Mouse (Mus musculus): Measurements from ENCODE around the gene Nipbl. TPM values are rescaled to one million over a fixed set of nuclear protein-coding genes. Genes with fewer than 3 reads are reported as not detected.

Gene Nipbl
- polyA plus RNA-seq, 1 experiment from 2014 or later = 5.7 TPM

GRCm38 (mm10) chr15:8411873-8412272 lies 32.4 kb downstream of the Nipbl start:
- no peaks in the 10 kb centered on the region for H3K36me3 ChIP-seq (replicated peaks; ENCODE audit: insufficient read depth, low read length)
- H3K4me2 ChIP-seq (ENCODE audit: low read depth, low read length) = no peak overlapping the region
- ATAC-seq (no peak), DNase-seq (no peak)
- H3K9me3 ChIP-seq (ENCODE audit: low read length) = no peaks in the 10 kb centered on the region
- WGBS (ENCODE audit: insufficient replicate concordance) = 46% methylated on average over 1 of the region's 1 CpGs
- H3K27me3 ChIP-seq (ENCODE audit: insufficient read depth, low read length) = no peaks in the 10 kb centered on the region
- H3K4me1 ChIP-seq (ENCODE audit: insufficient read depth) = peaks cover 17% of the 10 kb centered on the region
- H3K27ac ChIP-seq (ENCODE audit: low read depth) = no peak overlapping the region
- H3K4me3 ChIP-seq (ENCODE audit: low read depth, low read length) = no peak overlapping the region
- H3K9ac ChIP-seq (replicated peaks) = no peak overlapping the region
- TF ChIP-seq CTCF (IDR thresholded peaks at IDR 0.05; ENCODE audit: low read depth) (no peak), EP300 (IDR thresholded peaks at IDR 0.05; ENCODE audit: low read depth) (no peak)

DNA sequence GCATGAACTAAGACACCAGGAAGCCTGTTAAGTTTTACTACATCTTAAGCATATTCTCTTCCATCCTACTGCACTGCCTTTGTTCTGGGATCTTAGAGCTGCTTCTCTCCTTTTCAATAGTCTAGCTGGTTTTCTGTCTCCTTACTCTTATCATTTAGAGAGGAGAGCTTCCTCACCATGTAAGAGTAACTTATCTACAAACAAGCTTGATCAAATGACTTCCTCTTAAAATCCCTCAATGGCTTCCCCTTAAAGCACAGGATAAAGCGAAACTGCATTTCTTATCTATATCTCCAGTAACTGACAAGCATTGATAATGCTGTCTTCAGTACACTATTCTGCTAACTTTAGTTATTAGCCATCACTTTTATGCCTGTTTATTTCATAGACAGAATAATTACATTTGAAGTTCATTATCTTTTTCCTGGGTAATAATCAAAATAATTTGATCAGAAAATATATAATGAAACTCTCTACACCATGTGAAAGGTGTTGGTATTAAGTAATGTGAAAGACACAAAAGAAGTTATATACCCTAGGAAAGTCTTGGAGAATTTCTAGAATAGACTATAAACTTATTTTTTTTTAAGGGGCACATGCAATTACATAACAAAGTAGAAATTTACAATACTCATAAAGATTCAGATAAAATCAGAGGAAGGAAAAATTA lies 33.0 kb downstream of the Nipbl start:
- no peak for TF ChIP-seq EP300 (IDR thresholded peaks at IDR 0.05; ENCODE audit: low read depth)
- no peak for TF ChIP-seq CTCF (IDR thresholded peaks at IDR 0.05; ENCODE audit: low read depth)
- Histone ChIP-seq H3K4me2 (ENCODE audit: low read depth, low read length) (0 out of 2 replicates have a peak overlapping the region, but pooled peaks have one; percentile 22), H3K27ac (ENCODE audit: low read depth) (no peak overlapping the region), H3K27me3 (ENCODE audit: insufficient read depth, low read length) (no peaks in the 10 kb centered on the region), H3K9ac (replicated peaks) (no peak overlapping the region), H3K36me3 (replicated peaks; ENCODE audit: insufficient read depth, low read length) (no peaks in the 10 kb centered on the region), H3K4me3 (ENCODE audit: low read depth, low read length) (no peak overlapping the region), H3K9me3 (ENCODE audit: low read length) (no peaks in the 10 kb centered on the region), H3K4me1 (ENCODE audit: insufficient read depth) (peaks cover 17% of the 10 kb centered on the region)
- DNase-seq = no peak
- no peak for ATAC-seq
- 27% methylated on average over 1 of the region's 1 CpGs for WGBS (ENCODE audit: insufficient replicate concordance)

- no peak for DNase-seq
- no peak for ATAC-seq
- Histone ChIP-seq H3K27me3 (ENCODE audit: insufficient read depth, low read length) (no peaks in the 10 kb centered on the region), H3K27ac (ENCODE audit: low read depth) (no peak overlapping the region), H3K4me1 (ENCODE audit: insufficient read depth) (peaks cover 12% of the 10 kb centered on the region), H3K4me2 (ENCODE audit: low read depth, low read length) (no peak overlapping the region), H3K9ac (replicated peaks) (no peak overlapping the region), H3K36me3 (replicated peaks; ENCODE audit: insufficient read depth, low read length) (no peaks in the 10 kb centered on the region), H3K4me3 (ENCODE audit: low read depth, low read length) (no peak overlapping the region), H3K9me3 (ENCODE audit: low read length) (no peaks in the 10 kb centered on the region)
- WGBS (ENCODE audit: insufficient replicate concordance) = 60% methylated on average over 2 of the region's 2 CpGs
- TF ChIP-seq CTCF (IDR thresholded peaks at IDR 0.05; ENCODE audit: low read depth) = no peak
- no peak for TF ChIP-seq EP300 (IDR thresholded peaks at IDR 0.05; ENCODE audit: low read depth)
Measured at GRCm38 (mm10) chr15:8407082-8407481, 37.2 kb downstream of the Nipbl start.

DNA sequence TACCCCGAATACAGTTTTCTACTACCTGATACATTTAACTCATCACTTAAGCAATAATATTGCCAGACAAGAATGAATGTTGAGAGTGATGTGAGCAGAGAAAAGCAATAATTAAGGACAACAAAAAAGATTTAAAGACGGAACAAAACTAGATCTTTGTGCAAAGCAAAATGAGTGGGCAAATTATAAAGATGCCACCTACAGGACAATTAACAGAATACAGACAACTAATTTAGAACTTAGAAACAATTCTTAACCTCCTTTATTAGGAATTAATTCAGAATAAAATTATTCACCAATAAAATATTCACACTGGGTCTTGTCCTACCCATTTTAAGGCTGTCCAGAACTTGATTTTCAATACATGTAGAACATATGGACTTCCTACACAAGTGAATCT lies 38.0 kb downstream of the Nipbl start:
- no peak overlapping the region for H3K4me2 ChIP-seq (ENCODE audit: low read depth, low read length)
- no peaks in the 10 kb centered on the region for H3K9me3 ChIP-seq (ENCODE audit: low read length)
- no peak for DNase-seq
- H3K9ac ChIP-seq (replicated peaks) = no peak overlapping the region
- WGBS (ENCODE audit: insufficient replicate concordance) = 93% methylated on average over 2 of the region's 2 CpGs
- H3K36me3 ChIP-seq (replicated peaks; ENCODE audit: insufficient read depth, low read length) = no peaks in the 10 kb centered on the region
- no peak overlapping the region for H3K27ac ChIP-seq (ENCODE audit: low read depth)
- H3K27me3 ChIP-seq (ENCODE audit: insufficient read depth, low read length) = no peaks in the 10 kb centered on the region
- peaks cover 12% of the 10 kb centered on the region for H3K4me1 ChIP-seq (ENCODE audit: insufficient read depth)
- TF ChIP-seq EP300 (IDR thresholded peaks at IDR 0.05; ENCODE audit: low read depth) (no peak), CTCF (IDR thresholded peaks at IDR 0.05; ENCODE audit: low read depth) (0 out of 2 replicates have a peak, but pooled peaks have one; percentile 19)
- H3K4me3 ChIP-seq (ENCODE audit: low read depth, low read length) = no peak overlapping the region
- ATAC-seq = no peak

DNA sequence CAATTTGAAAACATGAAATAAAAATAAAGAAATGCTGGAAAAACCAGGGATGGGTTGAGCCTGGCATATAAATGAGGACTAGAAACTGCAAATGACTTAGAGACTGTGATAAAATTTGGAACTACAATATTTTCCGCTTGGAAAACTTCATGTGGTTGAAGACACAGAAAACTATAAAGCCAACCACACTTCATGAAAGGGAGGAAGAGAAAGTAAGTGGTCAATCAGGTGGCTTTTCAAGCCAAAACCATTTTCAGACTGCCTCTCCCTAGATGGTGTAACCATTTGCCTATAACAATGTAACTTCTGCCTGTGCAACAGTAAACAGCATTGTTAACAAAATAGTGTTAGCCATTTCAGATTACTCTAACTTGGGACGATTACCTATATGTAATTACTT lies 41.7 kb downstream of the Nipbl start:
- no peaks in the 10 kb centered on the region for H3K9me3 ChIP-seq (ENCODE audit: low read length)
- no peak overlapping the region for H3K4me3 ChIP-seq (ENCODE audit: low read depth, low read length)
- TF ChIP-seq EP300 (IDR thresholded peaks at IDR 0.05; ENCODE audit: low read depth) (no peak), CTCF (IDR thresholded peaks at IDR 0.05; ENCODE audit: low read depth) (no peak)
- no peak overlapping the region for H3K27ac ChIP-seq (ENCODE audit: low read depth)
- no peak overlapping the region for H3K4me2 ChIP-seq (ENCODE audit: low read depth, low read length)
- no peak overlapping the region for H3K9ac ChIP-seq (replicated peaks)
- 79% methylated on average over 2 of the region's 2 CpGs for WGBS (ENCODE audit: insufficient replicate concordance)
- H3K27me3 ChIP-seq (ENCODE audit: insufficient read depth, low read length) = no peaks in the 10 kb centered on the region
- H3K36me3 ChIP-seq (replicated peaks; ENCODE audit: insufficient read depth, low read length) = no peaks in the 10 kb centered on the region
- DNase-seq (no peak), ATAC-seq (no peak)
- H3K4me1 ChIP-seq (ENCODE audit: insufficient read depth) = peaks cover 10% of the 10 kb centered on the region; the same call in 1 of the 2 replicates

- 82% methylated on average over 2 of the region's 2 CpGs for WGBS (ENCODE audit: insufficient replicate concordance)
Measured at GRCm38 (mm10) chr15:8401536-8401935, 42.7 kb downstream of the Nipbl start.

More at GRCm38 (mm10) chr15:8401536-8401935, 42.7 kb downstream of the Nipbl start:
- ATAC-seq (no peak), DNase-seq (no peak)
- peaks cover 10% of the 10 kb centered on the region; the same call in 1 of the 2 replicates for H3K4me1 ChIP-seq (ENCODE audit: insufficient read depth)
- no peak overlapping the region for H3K27ac ChIP-seq (ENCODE audit: low read depth)
- no peak overlapping the region for H3K4me2 ChIP-seq (ENCODE audit: low read depth, low read length)
- no peaks in the 10 kb centered on the region for H3K27me3 ChIP-seq (ENCODE audit: insufficient read depth, low read length)
- no peak for TF ChIP-seq CTCF (IDR thresholded peaks at IDR 0.05; ENCODE audit: low read depth)
- no peak for TF ChIP-seq EP300 (IDR thresholded peaks at IDR 0.05; ENCODE audit: low read depth)
- no peak overlapping the region for H3K9ac ChIP-seq (replicated peaks)
- H3K9me3 ChIP-seq (ENCODE audit: low read length) = no peaks in the 10 kb centered on the region
- no peaks in the 10 kb centered on the region for H3K36me3 ChIP-seq (replicated peaks; ENCODE audit: insufficient read depth, low read length)
- H3K4me3 ChIP-seq (ENCODE audit: low read depth, low read length) = no peak overlapping the region
